Mouse (Mus musculus): ENCODE measurements around the gene March9. TPM values are rescaled to one million over a fixed set of nuclear protein-coding genes. Genes with fewer than 3 reads are reported as not detected.

March9 gene
- polyA plus RNA-seq, 1 experiment from 2014 or later: 8.9 TPM

DNA sequence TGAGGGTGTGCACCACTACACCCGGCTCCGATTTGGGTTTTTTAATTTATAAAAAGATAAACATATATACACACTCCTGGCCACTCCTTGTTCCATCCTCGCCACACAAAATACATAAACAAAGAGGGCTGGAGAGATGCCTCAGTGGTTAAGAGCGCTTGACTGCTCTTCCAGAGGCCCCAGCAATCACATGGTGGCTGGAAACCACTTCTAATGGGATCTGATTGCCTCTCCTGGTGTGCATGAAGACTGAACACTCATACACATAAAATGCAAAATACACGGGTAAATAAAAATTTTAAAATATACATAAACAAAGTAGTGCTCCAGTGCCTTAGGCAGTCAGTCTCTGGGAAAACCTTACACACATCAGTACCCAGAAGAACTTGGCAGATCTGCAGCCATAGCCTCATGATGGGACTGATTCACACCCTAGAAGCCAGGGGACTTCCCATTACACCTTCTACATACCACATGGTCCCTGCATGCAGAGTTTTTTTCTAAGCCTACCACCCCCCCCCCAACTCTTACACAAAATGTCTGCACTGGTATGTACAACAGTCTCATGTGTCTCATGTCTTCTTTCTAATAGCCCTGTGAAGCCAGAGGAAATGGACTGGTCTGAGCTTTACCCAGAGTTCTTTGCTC, 17.4 kb downstream of the March9 start:
- H3K27me3 ChIP-seq (replicated peaks): peaks cover 9% of the 10 kb centered on the region
- no peak overlapping the region for H3K27ac ChIP-seq
- H3K9me3 ChIP-seq: no peaks in the 10 kb centered on the region
- ATAC-seq (replicated peaks): no peak
- peak overlapping the region; percentile 91 for H3K4me2 ChIP-seq
- peaks cover 16% of the 10 kb centered on the region for H3K4me1 ChIP-seq
- no peaks in the 10 kb centered on the region for H3K36me3 ChIP-seq (replicated peaks)
- WGBS: 16% methylated on average over 5 of the region's 5 CpGs
- H3K4me3 ChIP-seq: peak overlapping the region; percentile 80
- H3K9ac ChIP-seq: peak overlapping the region; percentile 60; the same call in 1 of the 2 replicates

GRCm38 (mm10) chr10:127041774-127042338, 18.1 kb downstream of the March9 start:
- peak; percentile 83 for ATAC-seq (replicated peaks)
- Histone ChIP-seq H3K4me2 (peak overlapping the region; percentile 91), H3K9me3 (no peaks in the 10 kb centered on the region), H3K27ac (peak overlapping the region; percentile 59), H3K36me3 (replicated peaks) (no peaks in the 10 kb centered on the region), H3K4me1 (peaks cover 16% of the 10 kb centered on the region), H3K27me3 (replicated peaks) (peaks cover 6% of the 10 kb centered on the region), H3K4me3 (peak overlapping the region; percentile 80), H3K9ac (peak overlapping the region; percentile 60)
- whole genome bisulfite sequencing: under 1% methylated on average over 44 of the region's 44 CpGs

- Histone ChIP-seq H3K4me3 (peak within 1 kb of the TSS; percentile 80), H3K27ac (peak within 1 kb of the TSS; percentile 59), H3K9ac (peak within 1 kb of the TSS; percentile 60), H3K36me3 (replicated peaks) (no peaks in the 10 kb centered on the region), H3K27me3 (replicated peaks) (peaks cover 6% of the 10 kb centered on the region), H3K4me1 (peaks cover 16% of the 10 kb centered on the region), H3K9me3 (no peaks in the 10 kb centered on the region), H3K4me2 (peak within 1 kb of the TSS; percentile 91)
- WGBS: under 1% methylated on average over 28 of the region's 28 CpGs
- ATAC-seq (replicated peaks): peak; percentile 83
These were observed 18.7 kb downstream of the March9 start, which contains the start of the genes Mettl1 and Eef1akmt3 for GRCm38 (mm10) chr10:127041274-127041766. Gene Mettl1 (plus strand): TSS chr10:127041414. Gene Eef1akmt3 (minus strand): TSS chr10:127041513.

- WGBS: 2% methylated on average over 20 of the region's 20 CpGs
- H3K9me3 ChIP-seq: no peaks in the 10 kb centered on the region
- H3K4me2 ChIP-seq: peak overlapping the region; percentile 91
- peaks cover 6% of the 10 kb centered on the region for H3K27me3 ChIP-seq (replicated peaks)
- peak overlapping the region; percentile 60 for H3K9ac ChIP-seq
- ATAC-seq (replicated peaks): peak; percentile 12
- H3K4me3 ChIP-seq: peak overlapping the region; percentile 80
- H3K4me1 ChIP-seq: peaks cover 16% of the 10 kb centered on the region
- H3K27ac ChIP-seq: no peak overlapping the region
- no peaks in the 10 kb centered on the region for H3K36me3 ChIP-seq (replicated peaks)
These were observed 19.3 kb downstream of the March9 start for GRCm38 (mm10) chr10:127040569-127041214.

GRCm38 (mm10) chr10:127037641-127038040, 22.3 kb downstream of the March9 start:
- no peak for ATAC-seq (replicated peaks)
- Histone ChIP-seq H3K9ac (no peak overlapping the region), H3K9me3 (no peaks in the 10 kb centered on the region), H3K4me1 (peaks cover 12% of the 10 kb centered on the region), H3K4me3 (no peak overlapping the region), H3K27ac (no peak overlapping the region), H3K27me3 (replicated peaks) (peaks cover 6% of the 10 kb centered on the region), H3K4me2 (no peak overlapping the region), H3K36me3 (replicated peaks) (no peaks in the 10 kb centered on the region)
- 73% methylated on average over 12 of the region's 12 CpGs for WGBS

DNA sequence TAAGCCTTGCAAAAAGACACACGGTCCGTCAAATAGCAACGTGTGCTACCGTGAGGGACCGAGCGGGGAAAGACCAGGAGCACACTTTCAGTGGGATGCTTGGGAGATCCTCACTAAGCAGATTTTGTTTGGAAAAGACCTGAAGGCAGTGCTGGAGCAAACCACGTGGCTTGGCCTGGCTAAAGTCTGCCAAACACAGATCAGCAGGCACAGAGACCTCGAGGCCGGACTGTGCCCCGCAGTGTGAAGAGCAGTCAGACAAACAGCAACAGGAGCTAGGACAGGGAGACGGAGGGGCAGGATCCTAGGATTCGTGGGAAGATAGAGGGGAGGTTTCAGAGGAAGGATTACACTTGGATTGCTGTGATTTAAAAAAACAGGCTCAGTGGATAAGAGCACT, 23.7 kb downstream of the March9 start:
- Histone ChIP-seq H3K4me1 (peaks cover 7% of the 10 kb centered on the region), H3K9ac (no peak overlapping the region), H3K4me2 (no peak overlapping the region), H3K4me3 (no peak overlapping the region), H3K9me3 (no peaks in the 10 kb centered on the region), H3K27ac (no peak overlapping the region), H3K36me3 (replicated peaks) (no peaks in the 10 kb centered on the region), H3K27me3 (replicated peaks) (peaks cover 6% of the 10 kb centered on the region)
- no peak for ATAC-seq (replicated peaks)
- WGBS: 86% methylated on average over 12 of the region's 12 CpGs

- H3K27me3 ChIP-seq (replicated peaks): no peaks in the 10 kb centered on the region
- H3K4me3 ChIP-seq: no peak overlapping the region
- no peak overlapping the region for H3K27ac ChIP-seq
- H3K36me3 ChIP-seq (replicated peaks): no peaks in the 10 kb centered on the region
- WGBS: 82% methylated on average over 8 of the region's 8 CpGs
- H3K4me1 ChIP-seq: peaks cover 11% of the 10 kb centered on the region
- no peaks in the 10 kb centered on the region for H3K9me3 ChIP-seq
- H3K9ac ChIP-seq: no peak overlapping the region
- ATAC-seq (replicated peaks): no peak
- H3K4me2 ChIP-seq: no peak overlapping the region
These were observed 26.7 kb downstream of the March9 start for GRCm38 (mm10) chr10:127033301-127033741.

- Histone ChIP-seq H3K9me3 (no peaks in the 10 kb centered on the region), H3K4me1 (peaks cover 11% of the 10 kb centered on the region), H3K27ac (peak within 1 kb of the TSS; percentile 75), H3K4me2 (peak within 1 kb of the TSS; percentile 87), H3K27me3 (replicated peaks) (no peaks in the 10 kb centered on the region), H3K4me3 (peak within 1 kb of the TSS; percentile 72), H3K9ac (peak within 1 kb of the TSS; percentile 85), H3K36me3 (replicated peaks) (peaks cover 22% of the 10 kb centered on the region; the same call in 1 of the 2 replicates)
- WGBS: 6% methylated on average over 54 of the region's 56 CpGs
- peak; percentile 86 for ATAC-seq (replicated peaks)
These were observed 29.4 kb downstream of the March9 start, which contains the start of gene Tsfm for GRCm38 (mm10) chr10:127030336-127031296. Gene Tsfm (minus strand): TSS chr10:127030840.

DNA sequence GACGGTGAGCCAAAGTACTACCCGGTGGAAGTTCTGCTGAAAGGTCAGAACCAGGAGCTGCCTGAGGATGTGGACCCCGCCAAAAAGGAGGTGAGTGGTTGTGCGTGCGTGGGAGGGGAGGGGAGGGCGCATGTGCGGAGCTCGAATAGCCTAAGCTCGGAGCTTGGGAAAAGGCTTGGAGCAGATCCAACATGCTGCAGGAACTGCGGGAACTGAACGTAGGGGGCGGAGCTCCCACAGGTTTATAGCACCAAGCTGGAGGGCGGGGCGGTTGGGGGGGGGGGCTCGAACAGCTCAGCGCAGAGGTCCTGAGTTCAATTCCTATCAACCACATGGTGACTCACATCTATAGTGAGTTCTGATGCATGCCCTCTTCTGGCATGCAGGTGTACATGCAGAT, 41.6 kb downstream of the March9 start:
- Histone ChIP-seq H3K27me3 (replicated peaks) (no peaks in the 10 kb centered on the region), H3K36me3 (replicated peaks) (peaks cover 15% of the 10 kb centered on the region), H3K27ac (no peak overlapping the region), H3K9me3 (no peaks in the 10 kb centered on the region), H3K9ac (no peak overlapping the region), H3K4me1 (no peaks in the 10 kb centered on the region), H3K4me3 (no peak overlapping the region), H3K4me2 (no peak overlapping the region)
- WGBS: 85% methylated on average over 16 of the region's 16 CpGs
- ATAC-seq (replicated peaks): no peak

DNA sequence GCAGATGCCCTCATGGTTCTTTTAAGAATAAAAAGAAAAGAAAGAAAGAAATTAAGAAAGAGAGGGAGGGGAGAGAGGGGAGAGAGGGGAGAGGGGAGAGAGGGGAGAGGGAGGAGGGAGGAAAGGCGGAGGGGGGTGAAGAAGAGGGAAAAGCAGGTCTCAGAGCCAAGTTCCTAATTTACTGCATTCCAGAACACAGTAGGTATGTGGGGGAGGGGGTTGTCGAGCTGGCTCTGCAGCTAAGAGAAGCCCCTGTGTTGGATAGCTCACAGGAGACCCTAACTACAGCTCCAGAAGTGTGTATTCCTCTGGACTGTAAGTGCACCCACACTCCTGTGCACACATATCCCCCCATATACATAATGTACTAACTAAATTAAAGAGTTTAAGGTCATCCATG, 42.9 kb downstream of the March9 start:
- ATAC-seq (replicated peaks): no peak

DNA sequence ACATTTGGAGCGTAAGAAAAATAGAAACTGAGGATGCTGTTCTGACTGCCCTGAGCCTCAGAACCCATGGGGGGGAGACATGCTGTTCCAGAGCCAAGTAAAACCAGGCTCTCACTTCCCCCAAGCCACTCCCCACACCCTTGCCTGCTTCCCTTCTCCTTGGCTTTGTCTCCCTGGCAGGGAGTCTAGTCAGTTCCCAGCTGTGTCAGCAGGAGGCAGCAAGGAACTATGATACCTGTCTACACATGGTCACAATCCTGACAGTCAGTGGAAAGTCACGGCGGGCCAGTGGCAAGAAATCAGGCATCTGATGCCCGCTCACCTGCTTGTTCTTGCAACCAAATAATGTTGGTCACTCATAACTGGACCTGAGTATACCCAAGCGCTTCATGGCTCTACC, 43.5 kb downstream of the March9 start:
- Histone ChIP-seq H3K36me3 (replicated peaks) (no peaks in the 10 kb centered on the region), H3K4me2 (no peak overlapping the region), H3K4me3 (no peak overlapping the region), H3K27ac (no peak overlapping the region), H3K4me1 (no peaks in the 10 kb centered on the region), H3K27me3 (replicated peaks) (no peaks in the 10 kb centered on the region), H3K9me3 (no peaks in the 10 kb centered on the region), H3K9ac (no peak overlapping the region)
- no peak for ATAC-seq (replicated peaks)
- 69% methylated on average over 5 of the region's 5 CpGs for WGBS

More for the DNA sequence above, 42.9 kb downstream of the March9 start:
- Histone ChIP-seq H3K4me1 (no peaks in the 10 kb centered on the region), H3K36me3 (replicated peaks) (peaks cover 4% of the 10 kb centered on the region; the same call in 1 of the 2 replicates), H3K27me3 (replicated peaks) (no peaks in the 10 kb centered on the region), H3K4me3 (no peak overlapping the region), H3K9me3 (no peaks in the 10 kb centered on the region), H3K9ac (no peak overlapping the region), H3K27ac (no peak overlapping the region), H3K4me2 (no peak overlapping the region)
- WGBS: 21% methylated on average over 2 of the region's 2 CpGs

Data from midbrain, embryonic 15.5 days (tissue).